Mouse (Mus musculus) liver, adult 10 weeks (tissue): ENCODE measurements around the gene Amy2a2. TPM values are rescaled to one million over a fixed set of nuclear protein-coding genes. Genes with fewer than 3 reads are reported as not detected.

Source experiments
- polyA plus RNA-seq: library from polyadenylated mRNA; stranded (reverse); fragments of 350-450 nt; fragmentation: Illumina TruSeq; extraction: RNeasy Lipid Tissue Mini Kit (QIAGEN cat#74804); gene quantifications from one replicate; pipeline ENCODE4 v1.2.3, GENCODE M21; 2014; ENCODE audit warnings: low read depth, low replicate concordance

Gene Amy2a2
- not detected for polyA plus RNA-seq

DNA sequence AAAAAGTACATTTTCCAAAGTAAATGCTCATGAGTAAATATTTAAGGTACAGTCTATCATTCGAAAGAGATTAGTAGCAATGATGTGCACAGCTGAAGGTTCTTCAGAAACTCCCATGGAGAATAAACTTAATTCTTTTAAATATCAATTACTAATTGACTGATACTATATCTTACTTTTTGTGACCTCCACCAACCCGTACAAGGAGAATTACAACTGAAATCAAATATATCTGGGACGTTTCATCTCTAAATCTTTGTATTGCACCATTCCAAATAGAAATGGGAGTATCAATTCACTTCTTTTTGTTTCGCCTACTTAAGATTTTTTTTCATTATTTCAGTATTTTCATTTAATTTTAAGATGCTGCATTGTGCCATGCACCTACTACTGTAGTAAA lies at the start of gene Amy2a2:
Gene Amy2a2, minus strand, starts transcription at position 101 of the 400 bp plus-strand sequence.

DNA sequence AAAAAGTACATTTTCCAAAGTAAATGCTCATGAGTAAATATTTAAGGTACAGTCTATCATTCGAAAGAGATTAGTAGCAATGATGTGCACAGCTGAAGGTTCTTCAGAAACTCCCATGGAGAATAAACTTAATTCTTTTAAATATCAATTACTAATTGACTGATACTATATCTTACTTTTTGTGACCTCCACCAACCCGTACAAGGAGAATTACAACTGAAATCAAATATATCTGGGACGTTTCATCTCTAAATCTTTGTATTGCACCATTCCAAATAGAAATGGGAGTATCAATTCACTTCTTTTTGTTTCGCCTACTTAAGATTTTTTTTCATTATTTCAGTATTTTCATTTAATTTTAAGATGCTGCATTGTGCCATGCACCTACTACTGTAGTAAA lies 32.5 kb downstream of the Amy2a2 start, which contains the start of gene Amy2a3:
Gene Amy2a3, minus strand, starts transcription at position 101 of the 400 bp plus-strand sequence.

Other genes starting within 250 kb of the Amy2a2 start
- gene Amy2a5, start 97.8 kb downstream of the Amy2a2 start, polyA plus RNA-seq = 0.61 TPM
- gene Amy2a4, start 65.2 kb downstream of the Amy2a2 start, polyA plus RNA-seq = not detected
- gene Amy2a3, start 32.6 kb downstream of the Amy2a2 start, polyA plus RNA-seq = not detected
- not detected for gene Amy2a1, start 175.8 kb upstream of the Amy2a2 start, polyA plus RNA-seq